Mouse (Mus musculus): ENCODE data around the gene Gm5148. TPM values are rescaled to one million over a fixed set of nuclear protein-coding genes. Genes with fewer than 3 reads are reported as not detected.

Gm5148 gene
- polyA plus RNA-seq, 1 experiment from 2014 or later, result 6.2 TPM

- ATAC-seq (ENCODE audit: insufficient number of reproducible peaks, insufficient read depth, low FRiP score, low TSS enrichment, low read depth), result no peak
- Histone ChIP-seq H3K4me1 (peaks cover 18% of the 10 kb centered on the region), H3K9me3 (no peaks in the 10 kb centered on the region), H3K36me3 (no peaks in the 10 kb centered on the region), H3K4me3 (no peak overlapping the region), H3K27ac (no peak overlapping the region), H3K27me3 (no peaks in the 10 kb centered on the region), H3K9ac (no peak overlapping the region), H3K4me2 (no peak overlapping the region)
- 79% methylated on average over 7 of the region's 7 CpGs for WGBS
Measured at GRCm38 (mm10) chr3:37715734-37716133, 8.6 kb downstream of the Gm5148 start.

GRCm38 (mm10) chr3:37712501-37712900 lies 11.8 kb downstream of the Gm5148 start:
- 0 out of 2 replicates have a peak, but pooled peaks have one; percentile 33 for ATAC-seq (ENCODE audit: insufficient number of reproducible peaks, insufficient read depth, low FRiP score, low TSS enrichment, low read depth)
- WGBS, result 24% methylated on average over 9 of the region's 9 CpGs

GRCm38 (mm10) chr3:37711639-37712038 lies 12.7 kb downstream of the Gm5148 start:
- 0 out of 2 replicates have a peak overlapping the region, but pooled peaks have one; percentile 12 for H3K9ac ChIP-seq
- H3K27me3 ChIP-seq, result no peaks in the 10 kb centered on the region
- no peak for ATAC-seq (ENCODE audit: insufficient number of reproducible peaks, insufficient read depth, low FRiP score, low TSS enrichment, low read depth)
- H3K36me3 ChIP-seq, result no peaks in the 10 kb centered on the region
- H3K27ac ChIP-seq, result peak overlapping the region; percentile 89
- no peak overlapping the region for H3K4me2 ChIP-seq
- peaks cover 18% of the 10 kb centered on the region for H3K4me1 ChIP-seq
- WGBS, result 67% methylated on average over 4 of the region's 4 CpGs
- no peaks in the 10 kb centered on the region for H3K9me3 ChIP-seq
- no peak overlapping the region for H3K4me3 ChIP-seq

More at GRCm38 (mm10) chr3:37712501-37712900, 11.8 kb downstream of the Gm5148 start:
- Histone ChIP-seq H3K36me3 (no peaks in the 10 kb centered on the region), H3K4me3 (no peak overlapping the region), H3K27me3 (no peaks in the 10 kb centered on the region), H3K9ac (0 out of 2 replicates have a peak overlapping the region, but pooled peaks have one; percentile 12), H3K27ac (peak overlapping the region; percentile 89), H3K4me1 (peaks cover 18% of the 10 kb centered on the region), H3K4me2 (no peak overlapping the region), H3K9me3 (no peaks in the 10 kb centered on the region)

GRCm38 (mm10) chr3:37707801-37708200 lies 16.5 kb downstream of the Gm5148 start:
- 88% methylated on average over 6 of the region's 6 CpGs for WGBS
- Histone ChIP-seq H3K4me2 (no peak overlapping the region), H3K27me3 (no peaks in the 10 kb centered on the region), H3K9ac (no peak overlapping the region), H3K4me3 (no peak overlapping the region), H3K27ac (no peak overlapping the region), H3K36me3 (no peaks in the 10 kb centered on the region), H3K4me1 (peaks cover 32% of the 10 kb centered on the region), H3K9me3 (no peaks in the 10 kb centered on the region)
- ATAC-seq (ENCODE audit: insufficient number of reproducible peaks, insufficient read depth, low FRiP score, low TSS enrichment, low read depth), result no peak

- Histone ChIP-seq H3K4me3 (no peak overlapping the region), H3K36me3 (no peaks in the 10 kb centered on the region), H3K9ac (no peak overlapping the region), H3K27me3 (no peaks in the 10 kb centered on the region), H3K4me2 (no peak overlapping the region), H3K27ac (no peak overlapping the region), H3K9me3 (peaks cover 5% of the 10 kb centered on the region; the same call in 1 of the 2 replicates), H3K4me1 (peaks cover 18% of the 10 kb centered on the region; the same call in 1 of the 2 replicates)
- 77% methylated on average over 4 of the region's 4 CpGs for WGBS
- no peak for ATAC-seq (ENCODE audit: insufficient number of reproducible peaks, insufficient read depth, low FRiP score, low TSS enrichment, low read depth)
Measured at GRCm38 (mm10) chr3:37706439-37706838, 17.9 kb downstream of the Gm5148 start.

GRCm38 (mm10) chr3:37705436-37705835 lies 18.9 kb downstream of the Gm5148 start:
- no peak overlapping the region for H3K4me3 ChIP-seq
- peaks cover 17% of the 10 kb centered on the region; the same call in 1 of the 2 replicates for H3K4me1 ChIP-seq
- H3K36me3 ChIP-seq, result no peaks in the 10 kb centered on the region
- peak overlapping the region; percentile 9; the same call in 1 of the 2 replicates for H3K4me2 ChIP-seq
- no peaks in the 10 kb centered on the region for H3K27me3 ChIP-seq
- no peak for ATAC-seq (ENCODE audit: insufficient number of reproducible peaks, insufficient read depth, low FRiP score, low TSS enrichment, low read depth)
- 11% methylated on average over 6 of the region's 6 CpGs for WGBS
- H3K9ac ChIP-seq, result no peak overlapping the region
- peak overlapping the region; percentile 11; the same call in 1 of the 2 replicates for H3K27ac ChIP-seq
- peaks cover 5% of the 10 kb centered on the region; the same call in 1 of the 2 replicates for H3K9me3 ChIP-seq

- Histone ChIP-seq H3K4me3 (no peak overlapping the region), H3K9me3 (peaks cover 5% of the 10 kb centered on the region; the same call in 1 of the 2 replicates), H3K27me3 (no peaks in the 10 kb centered on the region), H3K4me1 (peaks cover 17% of the 10 kb centered on the region; the same call in 1 of the 2 replicates), H3K36me3 (no peaks in the 10 kb centered on the region), H3K27ac (peak overlapping the region; percentile 11; the same call in 1 of the 2 replicates), H3K4me2 (peak overlapping the region; percentile 9; the same call in 1 of the 2 replicates), H3K9ac (no peak overlapping the region)
- 52% methylated on average over 14 of the region's 14 CpGs for WGBS
- no peak for ATAC-seq (ENCODE audit: insufficient number of reproducible peaks, insufficient read depth, low FRiP score, low TSS enrichment, low read depth)
Measured at GRCm38 (mm10) chr3:37704701-37705279, 19.5 kb downstream of the Gm5148 start.

- no peak for ATAC-seq (ENCODE audit: insufficient number of reproducible peaks, insufficient read depth, low FRiP score, low TSS enrichment, low read depth)
- WGBS, result 92% methylated on average over 6 of the region's 6 CpGs
Measured at GRCm38 (mm10) chr3:37703066-37703465, 21.2 kb downstream of the Gm5148 start.

GRCm38 (mm10) chr3:37693552-37693951 lies 30.7 kb downstream of the Gm5148 start:
- Histone ChIP-seq H3K27ac (no peak overlapping the region), H3K4me1 (0 out of 2 replicates have a peak, but pooled peaks cover 3% of the 10 kb centered on the region), H3K27me3 (no peaks in the 10 kb centered on the region), H3K4me2 (no peak overlapping the region), H3K9ac (no peak overlapping the region), H3K9me3 (no peaks in the 10 kb centered on the region), H3K4me3 (no peak overlapping the region), H3K36me3 (no peaks in the 10 kb centered on the region)
- ATAC-seq (ENCODE audit: insufficient number of reproducible peaks, insufficient read depth, low FRiP score, low TSS enrichment, low read depth), result no peak
- 80% methylated on average over 8 of the region's 8 CpGs for WGBS

More at GRCm38 (mm10) chr3:37703066-37703465, 21.2 kb downstream of the Gm5148 start:
- no peak overlapping the region for H3K4me2 ChIP-seq
- H3K27ac ChIP-seq, result no peak overlapping the region
- H3K27me3 ChIP-seq, result no peaks in the 10 kb centered on the region
- peaks cover 5% of the 10 kb centered on the region; the same call in 1 of the 2 replicates for H3K9me3 ChIP-seq
- H3K4me1 ChIP-seq, result peaks cover 17% of the 10 kb centered on the region; the same call in 1 of the 2 replicates
- no peak overlapping the region for H3K4me3 ChIP-seq
- no peak overlapping the region for H3K9ac ChIP-seq
- H3K36me3 ChIP-seq, result no peaks in the 10 kb centered on the region

- no peaks in the 10 kb centered on the region for H3K9me3 ChIP-seq
- WGBS, result 79% methylated on average over 4 of the region's 4 CpGs
- 0 out of 2 replicates have a peak, but pooled peaks cover 3% of the 10 kb centered on the region for H3K4me1 ChIP-seq
- no peak for ATAC-seq (ENCODE audit: insufficient number of reproducible peaks, insufficient read depth, low FRiP score, low TSS enrichment, low read depth)
- no peak overlapping the region for H3K9ac ChIP-seq
- no peaks in the 10 kb centered on the region for H3K36me3 ChIP-seq
- no peak overlapping the region for H3K4me3 ChIP-seq
- H3K27ac ChIP-seq, result no peak overlapping the region
- H3K27me3 ChIP-seq, result no peaks in the 10 kb centered on the region
- no peak overlapping the region for H3K4me2 ChIP-seq
Measured at GRCm38 (mm10) chr3:37692945-37693344, 31.3 kb downstream of the Gm5148 start.

- peak; percentile 56; the same call in 1 of the 2 replicates for ATAC-seq (ENCODE audit: insufficient number of reproducible peaks, insufficient read depth, low FRiP score, low TSS enrichment, low read depth)
- Histone ChIP-seq H3K4me2 (peak overlapping the region; percentile 68), H3K9me3 (no peaks in the 10 kb centered on the region), H3K4me3 (peak overlapping the region; percentile 39), H3K36me3 (no peaks in the 10 kb centered on the region), H3K4me1 (peaks cover 12% of the 10 kb centered on the region), H3K27me3 (no peaks in the 10 kb centered on the region), H3K27ac (peak overlapping the region; percentile 51; the same call in 1 of the 2 replicates), H3K9ac (peak overlapping the region; percentile 62)
- WGBS, result 19% methylated on average over 28 of the region's 28 CpGs
Measured at GRCm38 (mm10) chr3:37687158-37687980, 36.9 kb downstream of the Gm5148 start.

All from embryonic facial prominence, embryonic 13.5 days (tissue).